Mouse (Mus musculus) 3T3-L1 (cell line): ENCODE measurements around the gene H2-Eb1.
"Not testable (repeated sequence)": the region's sequence is repeated elsewhere in the genome, so short reads cannot be mapped to it uniquely, and the experiment has no call there.

Source experiments
- DNase-seq: peaks from one replicate; pipeline ENCODE4 v3.0.0-alpha.2; 2015; ENCODE audit warnings: low read depth, low spot score

H2-Eb1 gene

GRCm38 (mm10) chr17:34288131-34288530 is 17.5 kb upstream of the H2-Eb1 start:
- DNase-seq: no peak

GRCm38 (mm10) chr17:34291609-34292008 is 14.1 kb upstream of the H2-Eb1 start:
- DNase-seq: peak; percentile 66

- no peak for DNase-seq
Measured at GRCm38 (mm10) chr17:34292570-34292969, 13.1 kb upstream of the H2-Eb1 start.

GRCm38 (mm10) chr17:34293533-34293932 is 12.1 kb upstream of the H2-Eb1 start:
- no peak for DNase-seq

GRCm38 (mm10) chr17:34294249-34294648 is 11.4 kb upstream of the H2-Eb1 start:
- DNase-seq: no peak

GRCm38 (mm10) chr17:34295307-34295706 is 10.4 kb upstream of the H2-Eb1 start:
- no peak for DNase-seq

GRCm38 (mm10) chr17:34295891-34296794 is 9.5 kb upstream of the H2-Eb1 start:
- peak; percentile 60 for DNase-seq

GRCm38 (mm10) chr17:34299356-34299755 is 6.3 kb upstream of the H2-Eb1 start:
- no peak for DNase-seq

GRCm38 (mm10) chr17:34300071-34300470 is 5.6 kb upstream of the H2-Eb1 start:
- no peak for DNase-seq

GRCm38 (mm10) chr17:34300691-34301566 is 4.7 kb upstream of the H2-Eb1 start:
- no peak for DNase-seq

GRCm38 (mm10) chr17:34301670-34302190 is 3.9 kb upstream of the H2-Eb1 start:
- no peak for DNase-seq

- DNase-seq: no peak
Measured at GRCm38 (mm10) chr17:34303789-34304188, 1.9 kb upstream of the H2-Eb1 start.

GRCm38 (mm10) chr17:34304751-34305150 is 916 bp upstream of the H2-Eb1 start:
- DNase-seq: peak; percentile 74

- no peak for DNase-seq
Measured at GRCm38 (mm10) chr17:34306407-34306806, 740 bp downstream of the H2-Eb1 start.

GRCm38 (mm10) chr17:34307216-34307615 is 1.5 kb downstream of the H2-Eb1 start:
- no peak for DNase-seq

GRCm38 (mm10) chr17:34308161-34308560 is 2.5 kb downstream of the H2-Eb1 start:
- DNase-seq: no peak

GRCm38 (mm10) chr17:34309225-34309624 is 3.6 kb downstream of the H2-Eb1 start:
- no peak for DNase-seq

- no peak for DNase-seq
Measured at GRCm38 (mm10) chr17:34309683-34310385, 4.2 kb downstream of the H2-Eb1 start.

GRCm38 (mm10) chr17:34310526-34310925 is 4.9 kb downstream of the H2-Eb1 start:
- DNase-seq: not testable (repeated sequence)

GRCm38 (mm10) chr17:34312185-34312584 is 6.5 kb downstream of the H2-Eb1 start:
- DNase-seq: no peak

- DNase-seq: peak; percentile 78
Measured at GRCm38 (mm10) chr17:34313393-34313792, 7.7 kb downstream of the H2-Eb1 start.
